Comparison of ENCODE assay signal across 17 mouse cellular contexts in the genomic region with DNA sequence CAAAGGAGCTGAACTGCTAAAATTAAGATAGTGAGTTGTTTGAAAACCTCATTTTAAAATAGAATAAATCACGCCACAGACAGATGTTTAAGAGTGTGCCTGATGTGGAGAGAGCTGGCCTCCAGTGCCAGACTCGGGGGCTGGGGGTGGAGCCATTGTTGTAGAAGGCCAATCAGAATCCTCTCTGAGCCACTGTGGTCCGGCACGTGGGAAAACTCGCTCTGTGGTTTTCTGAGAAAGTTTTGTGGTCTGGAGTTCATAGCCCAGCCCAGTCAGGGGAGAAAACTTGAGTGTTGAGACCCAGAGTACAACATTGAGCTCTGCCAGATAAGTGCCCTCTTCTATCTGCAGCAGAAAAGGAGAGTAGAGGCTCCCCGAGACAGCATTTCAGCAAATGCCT.
DNase-seq lines count a peak whose midpoint lies in the region; ATAC-seq and TF ChIP-seq lines count a peak whose summit lies in the region.
"Had no signal": no experiment of that assay in that cellular context is flagged by ENCODE, and none has a peak within 500 bp of the region (broad histone marks: within the 10 kb centered on the region; RNA-seq: fewer than 3 reads in every experiment).

No protein-coding gene starts in this region.

- TF ChIP-seq POLR2A in CH12.LX (IDR thresholded peaks at IDR 0.05; ENCODE audit: low read depth, low read length): no peak

- TF ChIP-seq CTCF in CH12.LX (conservative IDR thresholded peaks at IDR 0.05 in 1 of 2, IDR thresholded peaks at IDR 0.05 in 1 of 2; ENCODE audit: low read depth in 2 of 2, low read length in 2 of 2): no peak

- ATAC-seq in heart, embryonic 13.5 days (ENCODE audit: extremely low read depth, insufficient number of reproducible peaks, low FRiP score, low TSS enrichment): no peak
- ATAC-seq in embryonic facial prominence, embryonic 15.5 days (ENCODE audit: insufficient number of reproducible peaks, low FRiP score, low TSS enrichment, low read depth): peak; percentile 80; the same call in 1 of the 2 replicates
- ATAC-seq in limb, embryonic 11.5 days (ENCODE audit: insufficient number of reproducible peaks, low FRiP score, low TSS enrichment, low read depth): no peak
- ATAC-seq: forebrain, embryonic 16.5 days; intestine, embryonic 16.5 days had no signal

- H3K27ac ChIP-seq in heart, embryonic 13.5 days (replicated peaks): no peak overlapping the region
- no peak overlapping the region for H3K27ac ChIP-seq in CH12.LX (ENCODE audit: insufficient read depth, low read depth)
- no peak overlapping the region for H3K27ac ChIP-seq in embryonic facial prominence, embryonic 15.5 days (replicated peaks)
- H3K27ac ChIP-seq in limb, embryonic 11.5 days (replicated peaks; ENCODE audit: low read depth, low read length): no peak overlapping the region
- H3K27ac ChIP-seq: forebrain, embryonic 12.5 days; heart, embryonic 15.5 days; hindbrain, embryonic 15.5 days had no signal

- peaks cover 6% of the 10 kb centered on the region for H3K27me3 ChIP-seq in heart, embryonic 13.5 days (replicated peaks)
- H3K27me3 ChIP-seq in CH12.LX (replicated peaks): no peaks in the 10 kb centered on the region
- H3K27me3 ChIP-seq in embryonic facial prominence, embryonic 15.5 days: no peaks in the 10 kb centered on the region
- H3K27me3 ChIP-seq in limb, embryonic 11.5 days (ENCODE audit: control insufficient read depth, insufficient read depth, low read length): no peaks in the 10 kb centered on the region
- H3K27me3 ChIP-seq: forebrain, embryonic 12.5 days; heart, embryonic 15.5 days; hindbrain, embryonic 15.5 days had no signal

- H3K9me3 ChIP-seq in heart, embryonic 13.5 days: no peaks in the 10 kb centered on the region
- H3K9me3 ChIP-seq in CH12.LX (replicated peaks; ENCODE audit: low read length): peaks cover 19% of the 10 kb centered on the region
- no peaks in the 10 kb centered on the region for H3K9me3 ChIP-seq in embryonic facial prominence, embryonic 15.5 days (replicated peaks)
- H3K9me3 ChIP-seq in limb, embryonic 11.5 days (ENCODE audit: control insufficient read depth, low read length): no peaks in the 10 kb centered on the region
- H3K9me3 ChIP-seq: forebrain, embryonic 12.5 days; heart, embryonic 15.5 days; hindbrain, embryonic 15.5 days had no signal

- intact Hi-C loops in heart, postnatal 36 days (cut with DNase I): no loop called here

- H3K9ac ChIP-seq in heart, embryonic 13.5 days: no peak overlapping the region
- no peak overlapping the region for H3K9ac ChIP-seq in CH12.LX (ENCODE audit: insufficient read depth, low read depth)
- no peak overlapping the region for H3K9ac ChIP-seq in embryonic facial prominence, embryonic 15.5 days
- no peak overlapping the region for H3K9ac ChIP-seq in limb, embryonic 11.5 days (ENCODE audit: low read length)
- H3K9ac ChIP-seq: forebrain, embryonic 12.5 days; heart, embryonic 15.5 days; hindbrain, embryonic 15.5 days had no signal

- 38% methylated on average over 6 of the region's 6 CpGs for WGBS in heart, embryonic 13.5 days
- 32% methylated on average over 6 of the region's 6 CpGs for WGBS in embryonic facial prominence, embryonic 15.5 days
- WGBS in limb, embryonic 11.5 days: 43% methylated on average over 6 of the region's 6 CpGs

- no peak overlapping the region for H3K4me3 ChIP-seq in heart, embryonic 13.5 days
- H3K4me3 ChIP-seq in CH12.LX (replicated peaks in 1 of 3; ENCODE audit: low read depth in 2 of 3, low read length in 2 of 3, poor library complexity in 1 of 3): no peak overlapping the region
- H3K4me3 ChIP-seq in embryonic facial prominence, embryonic 15.5 days (replicated peaks): no peak overlapping the region
- no peak overlapping the region for H3K4me3 ChIP-seq in limb, embryonic 11.5 days (ENCODE audit: low read depth, low read length)
- H3K4me3 ChIP-seq: forebrain, embryonic 12.5 days; heart, embryonic 15.5 days; hindbrain, embryonic 15.5 days had no signal

- dilution Hi-C loops in CH12.LX (cut with MboI; ENCODE audit: extremely low pct_ligation_motif_present, extremely low pct_unique_long_range_greater_than_20kb, low sequenced_read_pairs): no loop called here

- peak overlapping the region; percentile 11; the same call in 1 of the 2 replicates for H3K4me2 ChIP-seq in heart, embryonic 13.5 days
- H3K4me2 ChIP-seq in CH12.LX (ENCODE audit: insufficient read depth, low read depth, poor library complexity, severe bottlenecking): no peak overlapping the region
- H3K4me2 ChIP-seq in embryonic facial prominence, embryonic 15.5 days (replicated peaks): 0 out of 2 replicates have a peak overlapping the region, but pooled peaks have one; percentile 1
- H3K4me2 ChIP-seq in limb, embryonic 11.5 days (ENCODE audit: low read depth, severe bottlenecking): no peak overlapping the region
- H3K4me2 ChIP-seq: forebrain, embryonic 12.5 days; heart, embryonic 15.5 days; hindbrain, embryonic 15.5 days had no signal

- no peak for DNase-seq in heart, postnatal 36 days
- peak; percentile 0 for DNase-seq in CH12.LX (ENCODE audit: extremely low read depth)
- DNase-seq in limb, embryonic 11.5 days (ENCODE audit: low spot score): peak; percentile 58
- no peak for DNase-seq in kidney, postnatal 10 days
- DNase-seq in cerebellum, postnatal 36 days: no peak
- DNase-seq: adrenal gland, adult 8-10 months; cerebellum, adult 11 months; cerebellum, adult 8-10 months; cerebellum, postnatal 14 days; gastrocnemius, postnatal 14 days had no signal

- in situ Hi-C loops in CH12.LX (cut with MboI; ENCODE audit: low pct_ligation_motif_present, low pct_unique_long_range_greater_than_20kb, low sequenced_read_pairs): no loop called here

- TF ChIP-seq EP300 in CH12.LX (IDR thresholded peaks at IDR 0.05; ENCODE audit: low read length): no peak

- peaks cover 11% of the 10 kb centered on the region for H3K4me1 ChIP-seq in heart, embryonic 13.5 days
- H3K4me1 ChIP-seq in CH12.LX (ENCODE audit: control insufficient read depth in 1 of 2, insufficient read depth in 2 of 2): no peaks in the 10 kb centered on the region
- no peaks in the 10 kb centered on the region; the same call in 1 of the 2 replicates for H3K4me1 ChIP-seq in embryonic facial prominence, embryonic 15.5 days
- H3K4me1 ChIP-seq in limb, embryonic 11.5 days (ENCODE audit: control insufficient read depth, insufficient read depth, low read length): peaks cover 3% of the 10 kb centered on the region; the same call in 1 of the 2 replicates
- H3K4me1 ChIP-seq: forebrain, embryonic 12.5 days; heart, embryonic 15.5 days; hindbrain, embryonic 15.5 days had no signal

- TF ChIP-seq RAD21 in CH12.LX (IDR thresholded peaks at IDR 0.05; ENCODE audit: low read depth, low read length): no peak

- no peaks in the 10 kb centered on the region for H3K79me2 ChIP-seq in CH12.LX (replicated peaks; ENCODE audit: control insufficient read depth, extremely low read depth, insufficient read depth, poor library complexity, severe bottlenecking)

- H3K36me3 ChIP-seq in heart, embryonic 13.5 days: no peaks in the 10 kb centered on the region
- no peaks in the 10 kb centered on the region for H3K36me3 ChIP-seq in CH12.LX (replicated peaks in 1 of 2; ENCODE audit: control insufficient read depth in 1 of 2, insufficient read depth in 1 of 2, low read length in 1 of 2)
- no peaks in the 10 kb centered on the region for H3K36me3 ChIP-seq in embryonic facial prominence, embryonic 15.5 days
- no peaks in the 10 kb centered on the region for H3K36me3 ChIP-seq in limb, embryonic 11.5 days (ENCODE audit: control insufficient read depth, insufficient read depth, low read length)
- H3K36me3 ChIP-seq: forebrain, embryonic 12.5 days; heart, embryonic 15.5 days; hindbrain, embryonic 15.5 days had no signal

TF ChIP-seq in CH12.LX, 34 proteins besides CTCF, POLR2A, EP300 and RAD21:
- TF ChIP-seq ZMIZ1 (IDR thresholded peaks at IDR 0.05; ENCODE audit: low read depth, low read length): no peak
- TF ChIP-seq MXI1 (IDR thresholded peaks at IDR 0.05; ENCODE audit: low read depth, low read length): no peak
- 0 out of 2 replicates have a peak, but pooled peaks have one; percentile 23 for TF ChIP-seq BHLHE40 (IDR thresholded peaks at IDR 0.05; ENCODE audit: low read depth, low read length)

Comparison
In these comparisons a context has a peak if more than half of its experiments do, and no peak if none do; other contexts are left out.
1. H3K4me2 ChIP-seq: peak in heart, embryonic 13.5 days (single experiment) and embryonic facial prominence, embryonic 15.5 days (single experiment); none in CH12.LX (single experiment) and limb, embryonic 11.5 days (single experiment).
2. DNase-seq: peak in CH12.LX (single experiment) and limb, embryonic 11.5 days (single experiment); none in heart, postnatal 36 days (0 of 2), kidney, postnatal 10 days (single experiment) and cerebellum, postnatal 36 days (0 of 2).